Mouse (Mus musculus) spleen, adult 2 months (tissue): ENCODE results near the gene Slc4a4.

Source experiments
- CTCF ChIP-seq: fragments of 200-500 bp; IDR thresholded peaks from 2 replicates; pipeline ENCODE4 v1.5.1; 2011; ENCODE audit warnings: mild to moderate bottlenecking, inconsistent platforms; ENCODE audit not compliant: insufficient read depth, insufficient read length, insufficient replicate concordance; ENCODE audit errors: extremely low read depth
- POLR2A ChIP-seq: fragments of 200-500 bp; IDR thresholded peaks from 2 replicates; pipeline ENCODE4 v1.6.1; 2011; ENCODE audit warnings: low read depth, low read length, inconsistent platforms

DNA sequence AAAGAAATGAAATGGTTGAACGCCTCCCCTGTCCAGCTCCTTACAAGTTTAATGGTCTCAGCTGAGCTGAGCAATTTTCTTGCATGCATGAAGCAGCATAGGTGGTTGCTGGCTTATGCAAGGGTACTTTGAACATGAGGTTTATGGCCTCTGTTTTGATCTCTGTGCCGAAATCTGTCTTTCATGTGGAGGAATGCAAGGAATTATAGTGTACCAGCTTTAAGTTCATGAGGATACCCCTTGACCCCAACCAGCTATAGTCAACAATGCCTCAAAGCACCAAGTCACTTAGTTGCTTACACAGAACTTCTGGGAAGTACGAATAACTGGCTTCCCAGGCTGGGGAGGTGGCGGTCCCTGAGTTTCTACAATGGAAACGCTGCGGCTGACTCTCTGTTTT lies 332.1 kb downstream of the Slc4a4 start:
- no peak for TF ChIP-seq POLR2A
- TF ChIP-seq CTCF = no peak
